Mouse (Mus musculus): ENCODE data around the gene Actg2.

- TF ChIP-seq GATA1 (IDR thresholded peaks at IDR 0.05; ENCODE audit: borderline replicate concordance, low read length) (no peak), FLI1 (IDR thresholded peaks at IDR 0.05; ENCODE audit: low read length) (no peak)
Observed at GRCm38 (mm10) chr6:83490622-83491021, 45.4 kb downstream of the Actg2 start.
